Mouse (Mus musculus): ENCODE results near the gene Trim44.

DNA sequence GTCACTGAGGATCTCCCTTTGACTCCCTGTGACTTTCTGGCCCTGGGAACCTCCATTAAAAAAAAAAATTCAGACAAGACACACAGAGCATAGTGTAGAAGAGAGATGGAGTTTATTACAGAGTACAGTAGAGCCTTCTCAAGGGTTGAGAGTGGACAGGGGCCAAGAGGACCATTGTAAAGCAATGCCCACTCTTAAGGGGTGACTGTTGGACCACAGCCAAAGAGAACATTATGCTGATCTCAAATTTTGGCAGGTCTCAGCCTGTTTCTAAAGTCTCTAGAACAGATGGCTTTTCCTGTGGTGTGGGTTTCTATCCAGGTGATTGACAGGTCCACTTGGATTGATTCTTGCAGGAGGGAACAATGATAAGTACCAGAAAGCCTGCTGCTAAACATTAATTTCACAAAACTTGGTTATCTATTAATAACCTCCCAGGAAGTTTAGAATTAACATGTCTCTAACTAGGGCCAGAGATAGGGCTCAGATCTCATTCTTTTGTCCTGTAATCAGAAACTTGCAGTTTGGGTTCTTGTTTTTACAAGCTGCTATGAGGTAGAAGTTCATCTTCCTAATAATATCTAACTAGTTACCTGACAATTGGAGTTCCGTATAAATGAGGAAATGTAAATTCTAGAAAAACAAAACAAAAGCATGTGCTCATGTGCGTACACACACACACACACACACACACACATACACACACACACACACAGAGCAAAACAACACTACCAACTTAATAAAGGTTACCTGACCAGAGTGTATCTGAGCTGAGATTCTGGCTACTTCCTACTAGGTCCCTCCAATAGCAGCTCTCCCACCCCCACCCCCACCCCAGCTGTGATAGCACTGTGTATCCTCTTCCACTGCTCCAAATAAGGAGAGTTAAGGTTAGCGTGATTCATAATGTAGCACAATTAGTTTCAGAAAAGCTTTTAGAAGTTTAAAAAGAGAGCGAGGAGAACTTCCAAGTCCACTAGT, 1.0 kb downstream of the Trim44 start:
- TF ChIP-seq CTCF (IDR thresholded peaks at IDR 0.05; ENCODE audit: low read depth) (no peak), EP300 (IDR thresholded peaks at IDR 0.05; ENCODE audit: low read depth) (no peak)
